Mouse (Mus musculus) forebrain, embryonic 11.5 days (tissue): ENCODE results near the gene Dpf1. TPM values are rescaled to one million over a fixed set of nuclear protein-coding genes. Genes with fewer than 3 reads are reported as not detected.

Source experiments
- ATAC-seq: fragments of 200-750 bp; cut with Nextera tagmentation; replicated peaks from 2 replicates; pipeline ENCODE4 v1.8.0; 2017; ENCODE audit warnings: moderate TSS enrichment; ENCODE audit not compliant: low FRiP score
- DNase-seq: peaks from one replicate; pipeline ENCODE4 v3.0.0-alpha.2; 2017; ENCODE audit warnings: low spot score
- H3K27ac ChIP-seq: fragments of 300-500 bp; sonication (generic); 2 replicates; pipeline ENCODE4 v1.5.1; 2014; ENCODE audit warnings: low read depth, low read length
- H3K27me3 ChIP-seq: fragments of 300-500 bp; sonication (generic); 2 replicates; pipeline ENCODE4 v1.6.1; 2014; ENCODE audit warnings: mild to moderate bottlenecking, low read length, mixed read lengths; ENCODE audit not compliant: control insufficient read depth, insufficient read depth
- H3K36me3 ChIP-seq: fragments of 300-500 bp; sonication (generic); 2 replicates; pipeline ENCODE4 v1.6.1; 2014; ENCODE audit warnings: mild to moderate bottlenecking, low read length, moderate library complexity, mixed read lengths; ENCODE audit not compliant: control insufficient read depth, insufficient read depth
- H3K4me1 ChIP-seq: fragments of 300-500 bp; sonication (generic); replicated peaks from 2 replicates; pipeline ENCODE4 v1.6.1; 2014; ENCODE audit warnings: low read length, mixed read lengths; ENCODE audit not compliant: control insufficient read depth, insufficient read depth
- H3K4me2 ChIP-seq: fragments of 300-500 bp; sonication (generic); 2 replicates; pipeline ENCODE4 v1.6.1; 2014; ENCODE audit warnings: low read depth, mild to moderate bottlenecking, low read length, moderate library complexity, mixed read lengths; ENCODE audit not compliant: severe bottlenecking
- H3K4me3 ChIP-seq: fragments of 300-500 bp; sonication (generic); 2 replicates; pipeline ENCODE4 v1.5.1; 2014; ENCODE audit warnings: low read depth, low read length
- H3K9ac ChIP-seq: fragments of 300-500 bp; sonication (generic); 2 replicates; pipeline ENCODE4 v1.6.1; 2014; ENCODE audit warnings: low read length
- H3K9me3 ChIP-seq: fragments of 300-500 bp; sonication (generic); 2 replicates; pipeline ENCODE4 v1.6.1; 2016; ENCODE audit warnings: low read length, mixed read lengths; ENCODE audit not compliant: control insufficient read depth
- WGBS: fragments of 180-500 bp; shearing (Covaris S2); extraction: QIAGEN DNeasy Blood & Tissue Kit; methylation state at CpG from one replicate; pipeline ENCODE4 v1.1.7; 2014; 5-methylcytosine and 5-hydroxymethylcytosine counted together
- polyA plus RNA-seq: library from polyadenylated mRNA; unstranded; fragments of >200 nt; fragmentation: Nextera tagmentation; extraction: Ambion mirVana; gene quantifications from 2 replicates; pipeline ENCODE4 v1.2.1, GENCODE M21; 2014

The Dpf1 gene
- polyA plus RNA-seq, 1 experiment from 2014 or later = 76.0 TPM

GRCm38 (mm10) chr7:29319337-29320307, 15.9 kb downstream of the Dpf1 start:
- Histone ChIP-seq H3K9me3 (no peaks in the 10 kb centered on the region), H3K9ac (peak overlapping the region; percentile 52), H3K4me2 (peak overlapping the region; percentile 53), H3K4me1 (peaks cover 38% of the 10 kb centered on the region), H3K27ac (peak overlapping the region; percentile 91; the same call in 1 of the 2 replicates), H3K36me3 (no peaks in the 10 kb centered on the region; the same call in 1 of the 2 replicates), H3K27me3 (no peaks in the 10 kb centered on the region), H3K4me3 (peak overlapping the region; percentile 20)
- 8% methylated on average over 19 of the region's 19 CpGs for WGBS
- ATAC-seq = no peak
- DNase-seq = peak; percentile 79

GRCm38 (mm10) chr7:29327087-29327486, 23.3 kb downstream of the Dpf1 start:
- no peak overlapping the region for H3K9ac ChIP-seq
- H3K27me3 ChIP-seq = no peaks in the 10 kb centered on the region
- no peak overlapping the region for H3K27ac ChIP-seq
- 92% methylated on average over 6 of the region's 6 CpGs for WGBS
- H3K4me3 ChIP-seq = no peak overlapping the region
- H3K9me3 ChIP-seq = no peaks in the 10 kb centered on the region
- H3K36me3 ChIP-seq = no peaks in the 10 kb centered on the region
- DNase-seq = no peak
- H3K4me1 ChIP-seq = no peaks in the 10 kb centered on the region
- no peak for ATAC-seq
- no peak overlapping the region for H3K4me2 ChIP-seq

GRCm38 (mm10) chr7:29328984-29329383, 25.2 kb downstream of the Dpf1 start:
- Histone ChIP-seq H3K9me3 (no peaks in the 10 kb centered on the region), H3K36me3 (no peaks in the 10 kb centered on the region; the same call in 1 of the 2 replicates)

GRCm38 (mm10) chr7:29334156-29334555, 30.4 kb downstream of the Dpf1 start:
- Histone ChIP-seq H3K36me3 (no peaks in the 10 kb centered on the region; the same call in 1 of the 2 replicates), H3K27me3 (no peaks in the 10 kb centered on the region)
- ATAC-seq = no peak

More at GRCm38 (mm10) chr7:29328984-29329383, 25.2 kb downstream of the Dpf1 start:
- Histone ChIP-seq H3K27me3 (no peaks in the 10 kb centered on the region), H3K4me3 (no peak overlapping the region), H3K9ac (no peak overlapping the region), H3K27ac (no peak overlapping the region), H3K4me2 (no peak overlapping the region), H3K4me1 (no peaks in the 10 kb centered on the region)
- DNase-seq (no peak), ATAC-seq (no peak)
- WGBS = 95% methylated on average over 16 of the region's 16 CpGs

GRCm38 (mm10) chr7:29335276-29335675, 31.5 kb downstream of the Dpf1 start:
- Histone ChIP-seq H3K4me1 (peaks cover 4% of the 10 kb centered on the region; the same call in 1 of the 2 replicates), H3K27me3 (no peaks in the 10 kb centered on the region), H3K4me3 (no peak overlapping the region), H3K36me3 (no peaks in the 10 kb centered on the region; the same call in 1 of the 2 replicates), H3K27ac (no peak overlapping the region), H3K9ac (no peak overlapping the region), H3K4me2 (no peak overlapping the region), H3K9me3 (no peaks in the 10 kb centered on the region)
- DNase-seq (no peak), ATAC-seq (no peak)

More at GRCm38 (mm10) chr7:29334156-29334555, 30.4 kb downstream of the Dpf1 start:
- 59% methylated on average over 7 of the region's 7 CpGs for WGBS
- Histone ChIP-seq H3K9me3 (no peaks in the 10 kb centered on the region), H3K4me1 (peaks cover 4% of the 10 kb centered on the region; the same call in 1 of the 2 replicates), H3K27ac (no peak overlapping the region), H3K4me2 (no peak overlapping the region), H3K4me3 (no peak overlapping the region), H3K9ac (no peak overlapping the region)
- DNase-seq = no peak

- 86% methylated on average over 6 of the region's 6 CpGs for WGBS
- no peak overlapping the region for H3K27ac ChIP-seq
- no peaks in the 10 kb centered on the region; the same call in 1 of the 2 replicates for H3K36me3 ChIP-seq
These were observed 32.3 kb downstream of the Dpf1 start for GRCm38 (mm10) chr7:29335841-29336671.

GRCm38 (mm10) chr7:29336795-29337319, 33.1 kb downstream of the Dpf1 start:
- Histone ChIP-seq H3K27me3 (no peaks in the 10 kb centered on the region), H3K9ac (no peak overlapping the region), H3K4me2 (no peak overlapping the region), H3K27ac (no peak overlapping the region), H3K9me3 (no peaks in the 10 kb centered on the region), H3K4me3 (no peak overlapping the region), H3K4me1 (peaks cover 4% of the 10 kb centered on the region; the same call in 1 of the 2 replicates), H3K36me3 (no peaks in the 10 kb centered on the region; the same call in 1 of the 2 replicates)
- DNase-seq = no peak
- 78% methylated on average over 9 of the region's 9 CpGs for WGBS
- no peak for ATAC-seq

More at GRCm38 (mm10) chr7:29335841-29336671, 32.3 kb downstream of the Dpf1 start:
- Histone ChIP-seq H3K4me1 (peaks cover 4% of the 10 kb centered on the region; the same call in 1 of the 2 replicates), H3K4me3 (no peak overlapping the region), H3K4me2 (no peak overlapping the region), H3K27me3 (no peaks in the 10 kb centered on the region), H3K9me3 (no peaks in the 10 kb centered on the region), H3K9ac (no peak overlapping the region)
- DNase-seq (no peak), ATAC-seq (no peak)

GRCm38 (mm10) chr7:29337766-29338165, 34.0 kb downstream of the Dpf1 start:
- peaks cover 4% of the 10 kb centered on the region; the same call in 1 of the 2 replicates for H3K4me1 ChIP-seq
- DNase-seq = no peak

More at GRCm38 (mm10) chr7:29337766-29338165, 34.0 kb downstream of the Dpf1 start:
- WGBS = 87% methylated on average over 2 of the region's 2 CpGs
- Histone ChIP-seq H3K27me3 (no peaks in the 10 kb centered on the region), H3K36me3 (no peaks in the 10 kb centered on the region; the same call in 1 of the 2 replicates), H3K9ac (no peak overlapping the region), H3K4me2 (no peak overlapping the region), H3K4me3 (no peak overlapping the region), H3K9me3 (no peaks in the 10 kb centered on the region), H3K27ac (no peak overlapping the region)
- no peak for ATAC-seq
